Comparison of ENCODE assay signal across 21 mouse cellular contexts in the genomic region with DNA sequence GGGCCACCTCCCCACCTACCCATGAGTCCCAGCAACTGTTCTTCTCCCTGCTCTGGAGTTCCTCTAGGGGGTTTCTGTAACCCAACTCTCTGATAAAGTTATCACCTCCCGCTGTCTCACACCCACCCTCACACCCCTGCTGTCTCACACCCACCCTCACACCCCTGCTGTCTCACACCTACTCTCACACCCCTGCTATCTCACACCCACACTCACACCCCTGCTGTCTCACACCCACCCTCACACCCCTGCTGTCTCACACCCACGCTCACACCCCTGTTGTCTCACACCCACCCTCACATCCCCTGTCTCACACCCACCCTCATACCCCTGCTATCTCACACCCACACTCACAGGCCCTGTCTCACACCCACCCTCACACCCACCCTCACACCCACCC.
A peak's percentile ranks its signal among the peaks of the same experiment; 100 is the strongest.
DNase-seq lines count a peak whose midpoint lies in the region; ATAC-seq and TF ChIP-seq lines count a peak whose summit lies in the region.
"Had no signal": no experiment of that assay in that cellular context is flagged by ENCODE, and none has a peak within 500 bp of the region (broad histone marks: within the 10 kb centered on the region; RNA-seq: fewer than 3 reads in every experiment).

No protein-coding gene starts in this region.

- peak; percentile 16; the same call in 1 of the 2 replicates for ATAC-seq in liver, embryonic 12.5 days
- ATAC-seq in liver, postnatal 0 days, result no peak
- ATAC-seq: activated CD4-positive, CD25-positive, alpha-beta regulatory T cell, adult 4 months; CD4-positive, CD25-positive, alpha-beta regulatory T cell, adult 4 months; Patski had no signal

- H3K27me3 ChIP-seq in liver, embryonic 12.5 days (replicated peaks), result peaks cover 23% of the 10 kb centered on the region
- H3K27me3 ChIP-seq in liver, postnatal 0 days (ENCODE audit: insufficient read depth, low read length), result 0 out of 2 replicates have a peak, but pooled peaks cover 3% of the 10 kb centered on the region
- no peaks in the 10 kb centered on the region for H3K27me3 ChIP-seq in MEL (ENCODE audit: control insufficient read depth in 1 of 2, insufficient read depth in 2 of 2, low read length in 2 of 2)

- TF ChIP-seq CTCF in liver, postnatal 0 days (IDR thresholded peaks at IDR 0.05; ENCODE audit: low read depth), result no peak
- TF ChIP-seq CTCF in MEL (IDR thresholded peaks at IDR 0.05 in 2 of 3, conservative IDR thresholded peaks at IDR 0.05 in 1 of 3; ENCODE audit: control insufficient read depth in 1 of 3, insufficient read depth in 1 of 3, low read depth in 2 of 3, low read length in 3 of 3, poor library complexity in 1 of 3, severe bottlenecking in 1 of 3), result no peak

- H3K9ac ChIP-seq in liver, embryonic 12.5 days, result no peak overlapping the region
- no peak overlapping the region for H3K9ac ChIP-seq in liver, postnatal 0 days (replicated peaks)
- no peak overlapping the region for H3K9ac ChIP-seq in MEL (ENCODE audit: control insufficient read depth, low read depth, low read length, poor library complexity, severe bottlenecking)

- no peak overlapping the region for H3K4me2 ChIP-seq in liver, embryonic 12.5 days
- no peak overlapping the region for H3K4me2 ChIP-seq in liver, postnatal 0 days (ENCODE audit: low read depth, low read length)

- H3K9me3 ChIP-seq in liver, embryonic 12.5 days (replicated peaks), result no peaks in the 10 kb centered on the region
- no peaks in the 10 kb centered on the region for H3K9me3 ChIP-seq in liver, postnatal 0 days (ENCODE audit: low read length)
- H3K9me3 ChIP-seq in MEL (replicated peaks; ENCODE audit: insufficient read depth, low read length), result no peaks in the 10 kb centered on the region
- H3K9me3 ChIP-seq: G1E had no signal

- H3K36me3 ChIP-seq in liver, embryonic 12.5 days, result no peaks in the 10 kb centered on the region
- H3K36me3 ChIP-seq in liver, postnatal 0 days (replicated peaks; ENCODE audit: insufficient read depth, low read length), result no peaks in the 10 kb centered on the region
- H3K36me3 ChIP-seq in MEL (ENCODE audit: control insufficient read depth in 1 of 2, insufficient read depth in 2 of 2, low read length in 2 of 2), result peaks cover 0 to 10% of the 10 kb centered on the region in 2 experiments; a peak in 2 of 4 replicates
- H3K36me3 ChIP-seq: G1E had no signal

- no peak for TF ChIP-seq POLR2A in MEL (IDR thresholded peaks at IDR 0.05; ENCODE audit: control insufficient read depth in 1 of 2, insufficient read depth in 1 of 2, low read depth in 1 of 2, low read length in 2 of 2, poor library complexity in 1 of 2)

- H3K79me2 ChIP-seq in MEL (ENCODE audit: control insufficient read depth, insufficient read depth, low read length, poor library complexity), result no peaks in the 10 kb centered on the region

- TF ChIP-seq RAD21 in MEL (IDR thresholded peaks at IDR 0.05; ENCODE audit: low read depth, low read length), result no peak

- TF ChIP-seq EP300 in liver, postnatal 0 days (IDR thresholded peaks at IDR 0.05; ENCODE audit: low read depth), result no peak
- peak; percentile 29 to 64 for TF ChIP-seq EP300 in MEL (IDR thresholded peaks at IDR 0.05; ENCODE audit: low read depth in 1 of 2, low read length in 2 of 2)

- no peak for DNase-seq in liver, postnatal 0 days
- DNase-seq in thymus, postnatal 14 days, result peak; percentile 37
- no peak for DNase-seq in thymus, postnatal 10 days (ENCODE audit: low spot score in 2 of 2)
- DNase-seq in MEL (ENCODE audit: low read depth, low spot score), result no peak
- no peak for DNase-seq in urinary bladder, adult 18-20 months (ENCODE audit: low spot score in 2 of 2)
- DNase-seq: adrenal gland, adult 2 months; adrenal gland, adult 8-10 months; adrenal gland, postnatal 10 days; adrenal gland, postnatal 14 days; adrenal gland, postnatal 25 days; adrenal gland, postnatal 36 days; B cell, adult 2 months; cerebellum, adult 11 months; cerebellum, adult 11-12 months; cerebellum, adult 18-20 months; cerebellum, adult 2 months had no signal

- 29% methylated on average over 2 of the region's 2 CpGs for WGBS in liver, embryonic 12.5 days (ENCODE audit: insufficient replicate concordance)
- WGBS in liver, postnatal 0 days (ENCODE audit: insufficient replicate concordance), result 48% methylated on average over 2 of the region's 2 CpGs

- H3K4me1 ChIP-seq in liver, embryonic 12.5 days, result peaks cover 38% of the 10 kb centered on the region
- 0 out of 2 replicates have a peak, but pooled peaks cover 4% of the 10 kb centered on the region for H3K4me1 ChIP-seq in liver, postnatal 0 days (ENCODE audit: insufficient read depth)
- H3K4me1 ChIP-seq in MEL (ENCODE audit: control insufficient read depth in 1 of 2, insufficient read depth in 2 of 2, low read length in 2 of 2), result peaks cover 11 to 27% of the 10 kb centered on the region in 2 experiments

- H3K27ac ChIP-seq in liver, embryonic 12.5 days, result no peak overlapping the region
- no peak overlapping the region for H3K27ac ChIP-seq in liver, postnatal 0 days (ENCODE audit: low read depth)
- H3K27ac ChIP-seq in MEL (ENCODE audit: control insufficient read depth, low read depth, low read length), result no peak overlapping the region

- no peak overlapping the region for H3K4me3 ChIP-seq in liver, embryonic 12.5 days
- no peak overlapping the region for H3K4me3 ChIP-seq in liver, postnatal 0 days (ENCODE audit: low read depth, low read length)
- no peak overlapping the region for H3K4me3 ChIP-seq in MEL (ENCODE audit: control insufficient read depth in 1 of 2, insufficient read depth in 1 of 2, low read depth in 2 of 2, low read length in 2 of 2)

TF ChIP-seq in MEL, 35 proteins besides CTCF, POLR2A, EP300 and RAD21:
- TF ChIP-seq MAFK (IDR thresholded peaks at IDR 0.05; ENCODE audit: borderline replicate concordance, low read depth, low read length), result no peak
- TF ChIP-seq CHD2 (IDR thresholded peaks at IDR 0.05; ENCODE audit: low read length), result no peak
- 0 out of 2 replicates have a peak, but pooled peaks have one; percentile 24 for TF ChIP-seq RCOR1 (IDR thresholded peaks at IDR 0.05; ENCODE audit: low read depth, low read length)
- TF ChIP-seq NELFE (IDR thresholded peaks at IDR 0.05; ENCODE audit: low read depth, low read length), result no peak
- TF ChIP-seq TCF12 (IDR thresholded peaks at IDR 0.05; ENCODE audit: low read depth, low read length), result peak; percentile 60
- 0 out of 2 replicates have a peak, but pooled peaks have one; percentile 29 for TF ChIP-seq SIN3A (IDR thresholded peaks at IDR 0.05; ENCODE audit: low read length)
- TF ChIP-seq GATA1 (IDR thresholded peaks at IDR 0.05; ENCODE audit: low read depth, low read length), result peak; percentile 23; the same call in 1 of the 2 replicates
- TF ChIP-seq USF1 (IDR thresholded peaks at IDR 0.05; ENCODE audit: low read depth, low read length), result no peak
- peak; percentile 54; the same call in 1 of the 2 replicates for TF ChIP-seq ETS1 (IDR thresholded peaks at IDR 0.05; ENCODE audit: low read depth, low read length)
- no peak for TF ChIP-seq JUND (IDR thresholded peaks at IDR 0.05; ENCODE audit: low read depth, low read length)
